Mouse (Mus musculus) megakaryocyte-erythroid progenitor cell, adult 5-6 weeks (primary cell): ENCODE data around the gene Snx9. TPM values are rescaled to one million over a fixed set of nuclear protein-coding genes. Genes with fewer than 3 reads are reported as not detected.

Experiments used
- ATAC-seq: replicated peaks from 2 replicates; pipeline ENCODE4 v1.8.0; 2016; ENCODE audit warnings: mild to moderate bottlenecking, inconsistent platforms; ENCODE audit not compliant: severe bottlenecking, poor library complexity, low FRiP score, low TSS enrichment
- total RNA-seq, 2 experiments: library from RNA; stranded (forward) in 1 of 2; stranded (reverse) in 1 of 2; fragments of 200-1000, 215-1000 nt in 1 of 2; fragments of >200 nt in 1 of 2; fragmentation: Nextera tagmentation in 1 of 2; gene quantifications; 2 replicates each; pipeline ENCODE4 v1.2.3; 2014 to 2017

Gene Snx9
- total RNA-seq, 2 experiments from 2014 or later: 16.5 to 25.8 TPM

DNA sequence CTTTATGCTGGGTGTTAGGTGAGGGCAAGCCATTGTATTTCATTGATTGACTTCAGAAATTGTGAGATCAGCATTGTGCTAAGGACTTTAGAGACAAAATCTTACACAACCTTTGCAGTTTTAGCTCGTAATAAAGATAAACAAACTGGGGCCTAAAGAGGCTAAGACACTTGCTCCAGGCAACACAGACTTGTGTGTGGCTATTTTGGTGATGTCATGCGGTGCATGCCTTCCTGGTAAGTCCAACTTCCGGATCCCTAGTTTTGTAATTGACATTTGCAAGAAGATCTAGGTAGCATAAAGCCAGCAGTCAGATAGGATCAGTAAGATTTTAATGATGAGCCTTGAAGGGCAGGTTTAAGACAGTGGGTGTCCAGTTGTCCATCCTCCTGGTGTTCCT, 101.0 kb downstream of the Snx9 start:
- no peak for ATAC-seq

DNA sequence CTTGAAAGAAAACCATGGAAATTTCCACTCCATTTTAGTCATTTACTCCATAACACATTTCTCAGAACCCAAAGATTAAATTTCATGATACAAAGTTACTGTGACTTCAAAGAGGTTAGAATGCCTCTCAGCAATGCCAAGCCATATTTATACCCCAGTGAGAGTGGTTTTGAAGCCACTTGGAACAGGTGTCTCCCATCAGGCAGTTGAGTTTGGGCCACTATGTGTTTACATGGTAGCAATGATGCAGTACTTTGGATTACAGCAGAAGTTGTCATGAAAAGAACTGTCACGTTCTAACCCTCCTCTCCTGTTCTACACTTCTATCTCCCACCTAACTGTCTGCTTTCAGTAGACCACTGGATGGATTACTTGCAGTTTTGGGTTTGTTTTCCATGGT, 101.9 kb downstream of the Snx9 start:
- no peak for ATAC-seq

DNA sequence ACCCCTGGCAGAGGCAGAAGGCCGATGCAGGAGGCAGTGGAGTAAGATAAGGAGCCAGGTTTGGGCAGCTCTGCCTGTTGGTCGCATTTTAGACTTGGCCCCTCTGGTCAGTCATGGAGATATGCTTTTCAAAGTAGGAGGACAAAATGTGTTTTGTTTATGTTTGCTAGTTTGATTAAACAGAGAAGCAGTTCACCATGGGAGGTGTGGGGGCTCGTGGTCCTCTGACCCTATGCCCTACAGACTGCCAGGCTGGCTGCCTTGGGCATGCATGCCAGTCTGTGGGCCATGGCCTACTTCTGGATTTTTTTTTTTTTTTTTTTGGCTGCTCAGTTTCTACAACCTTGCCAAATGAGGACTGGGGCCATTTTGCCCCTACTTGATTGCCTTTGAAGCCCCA, 105.9 kb downstream of the Snx9 start:
- no peak for ATAC-seq

DNA sequence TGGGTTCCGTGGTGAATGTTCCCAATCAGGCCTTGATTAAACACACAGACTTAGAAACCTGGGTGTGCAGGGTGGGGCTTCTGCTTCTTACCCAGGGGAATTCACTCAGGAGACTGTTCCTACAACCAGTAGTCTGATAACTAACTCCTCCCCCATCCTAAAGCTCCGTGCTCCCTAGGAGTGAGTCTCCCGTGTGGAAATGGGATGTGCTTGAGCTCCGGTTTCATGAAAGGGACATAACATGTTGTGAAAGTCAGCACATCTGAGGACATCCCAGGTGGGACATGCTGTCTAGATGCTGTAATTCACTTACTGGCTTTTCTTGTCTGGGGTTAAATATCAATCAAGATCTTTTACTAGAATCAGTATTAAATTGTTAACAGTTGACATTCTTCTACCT, 111.3 kb downstream of the Snx9 start:
- no peak for ATAC-seq

DNA sequence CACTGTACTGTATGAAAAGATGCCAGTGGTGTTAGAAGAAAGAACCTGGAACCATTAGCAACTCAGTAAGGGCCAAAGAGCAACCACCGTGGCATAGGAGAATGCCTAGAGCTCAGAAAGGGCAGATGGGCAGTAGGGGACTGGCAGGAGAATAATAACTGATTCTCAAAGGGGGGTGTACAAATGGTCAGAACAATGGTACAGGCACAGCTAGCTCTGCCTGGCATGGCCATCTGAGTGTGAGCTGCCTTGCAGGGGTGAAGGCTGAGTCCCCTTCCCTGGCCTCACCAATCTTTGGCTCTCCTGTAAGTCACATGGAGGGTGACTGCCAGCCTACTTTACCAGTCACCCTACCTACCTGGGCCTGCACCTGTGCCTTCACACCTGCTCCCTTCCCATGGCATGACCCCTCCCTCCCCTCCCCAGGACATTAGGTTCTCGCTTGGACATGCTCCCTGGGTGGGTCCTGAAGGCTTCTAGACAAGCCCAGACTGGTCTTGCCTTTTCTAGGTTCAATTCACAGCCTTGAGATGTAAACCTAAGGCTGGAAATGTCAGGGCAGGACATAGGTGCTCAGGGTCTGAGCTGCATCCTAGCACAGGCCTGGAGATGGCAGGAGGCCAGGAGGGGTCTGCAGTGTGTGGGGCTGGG, 115.3 kb downstream of the Snx9 start:
- ATAC-seq: no peak

DNA sequence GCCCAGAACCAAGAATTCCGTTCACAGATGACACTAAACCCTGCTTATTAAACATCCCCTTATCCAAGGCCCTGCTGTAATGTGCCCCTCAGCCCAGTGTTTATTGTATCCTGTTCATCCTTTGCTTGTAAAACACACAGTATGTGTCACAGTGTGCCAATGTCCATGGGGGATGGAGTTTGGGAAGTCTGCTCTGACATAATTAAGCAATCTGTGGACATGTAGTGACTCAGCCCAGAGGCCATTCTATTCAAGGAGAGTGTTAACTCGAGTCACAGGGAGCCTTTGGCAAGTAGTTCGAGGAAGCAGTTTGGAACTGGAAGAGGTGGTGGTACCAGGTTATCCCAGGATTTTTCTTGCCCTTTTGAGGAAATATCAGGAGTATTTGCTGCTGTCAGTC, 116.0 kb downstream of the Snx9 start:
- no peak for ATAC-seq

DNA sequence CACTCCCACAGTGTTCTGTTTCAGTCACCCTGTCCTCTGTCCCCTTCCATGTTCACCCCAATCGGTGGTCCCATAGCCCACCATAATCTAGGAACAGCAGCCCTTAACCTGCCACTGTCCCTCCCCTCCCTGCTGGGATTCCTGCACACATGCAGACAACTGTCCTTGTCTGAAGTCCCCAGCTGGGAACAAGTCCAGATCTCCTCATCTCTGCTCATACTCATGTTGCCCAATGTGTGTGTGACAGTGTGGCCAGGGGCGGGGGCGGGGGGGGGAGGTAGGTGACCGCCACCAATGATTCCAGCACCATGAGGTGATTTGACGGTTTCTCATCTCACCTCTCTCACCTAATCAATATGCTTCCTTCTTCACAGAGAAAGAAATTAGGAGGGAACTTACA, 117.1 kb downstream of the Snx9 start:
- no peak for ATAC-seq

DNA sequence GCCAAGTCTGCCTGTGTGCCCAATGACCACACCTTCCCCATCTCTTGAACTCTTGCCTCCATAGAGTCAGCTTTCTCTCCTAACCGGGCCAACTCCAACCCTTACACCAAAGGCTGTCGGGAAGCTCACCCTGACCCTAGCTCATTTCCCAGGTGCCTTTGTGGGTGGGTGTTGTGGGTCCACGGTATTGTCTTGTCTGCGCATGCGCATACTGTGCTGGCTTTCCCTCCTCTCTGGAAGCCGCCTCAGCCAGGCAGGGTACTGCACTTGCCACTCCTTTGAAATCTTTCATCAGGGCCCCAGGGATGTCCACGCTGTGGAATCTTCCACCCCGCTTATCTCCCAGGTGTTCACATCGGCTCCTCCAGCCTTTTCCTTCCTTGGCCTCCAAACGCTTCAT, 117.5 kb downstream of the Snx9 start:
- no peak for ATAC-seq

DNA sequence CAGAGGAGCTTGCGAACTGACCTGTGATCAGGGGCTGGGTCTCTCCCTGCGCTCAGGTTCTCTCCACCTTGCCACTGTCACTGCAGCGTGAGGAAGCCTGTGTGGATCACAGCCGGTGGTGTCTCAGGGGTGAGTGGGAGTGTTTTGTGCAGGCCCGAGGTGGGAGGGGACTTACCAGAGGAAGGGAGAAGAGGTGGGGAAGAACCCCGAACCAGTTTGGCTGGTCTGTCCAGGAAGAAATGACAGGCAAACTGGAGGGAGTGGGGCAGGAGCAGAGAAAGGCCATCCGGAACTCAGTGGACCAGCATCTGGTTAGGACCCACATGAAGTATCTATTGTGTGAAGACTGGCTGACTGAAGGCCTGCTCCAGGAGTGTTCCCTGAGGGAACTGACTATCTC, 118.0 kb downstream of the Snx9 start:
- no peak for ATAC-seq

DNA sequence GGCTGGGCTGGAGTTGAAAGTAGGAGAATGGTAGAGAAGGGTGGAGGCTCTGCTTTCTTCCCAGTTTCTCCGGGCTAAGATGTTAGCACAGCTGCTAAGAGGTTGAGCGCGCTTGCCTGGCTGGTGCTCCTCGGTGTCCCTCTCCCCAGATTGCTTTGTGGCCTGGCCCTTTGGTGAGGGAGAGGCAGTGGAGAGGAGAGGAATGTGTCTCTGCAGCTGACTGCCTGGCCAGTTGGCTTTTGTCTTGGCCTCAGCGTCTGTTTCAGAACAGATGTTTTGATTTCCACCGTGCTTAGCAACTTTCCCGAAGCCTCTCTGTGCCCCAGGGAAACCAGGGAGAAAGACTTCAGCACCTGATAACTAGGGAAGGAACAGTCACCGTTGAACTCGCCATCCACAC, 118.7 kb downstream of the Snx9 start:
- no peak for ATAC-seq

DNA sequence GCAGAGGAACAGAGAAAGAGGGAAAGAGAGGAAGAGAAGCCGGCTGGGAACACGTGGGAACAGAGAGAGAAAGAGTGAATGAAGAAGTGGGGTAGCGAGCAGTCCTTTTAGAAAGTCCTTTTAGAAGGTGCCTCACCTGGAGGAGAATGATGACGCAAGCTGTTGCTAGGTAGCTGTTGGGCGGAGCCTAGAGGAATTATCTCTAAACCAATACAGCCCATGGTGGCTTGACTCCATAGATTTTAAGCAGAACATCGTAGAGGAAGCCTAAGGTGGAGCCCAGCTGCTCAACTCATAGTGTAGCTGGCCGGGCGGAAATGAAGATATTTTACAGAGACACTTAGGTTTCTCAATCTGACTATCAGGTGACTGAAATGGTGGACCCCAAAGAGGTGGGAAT, 122.6 kb downstream of the Snx9 start:
- ATAC-seq: no peak

DNA sequence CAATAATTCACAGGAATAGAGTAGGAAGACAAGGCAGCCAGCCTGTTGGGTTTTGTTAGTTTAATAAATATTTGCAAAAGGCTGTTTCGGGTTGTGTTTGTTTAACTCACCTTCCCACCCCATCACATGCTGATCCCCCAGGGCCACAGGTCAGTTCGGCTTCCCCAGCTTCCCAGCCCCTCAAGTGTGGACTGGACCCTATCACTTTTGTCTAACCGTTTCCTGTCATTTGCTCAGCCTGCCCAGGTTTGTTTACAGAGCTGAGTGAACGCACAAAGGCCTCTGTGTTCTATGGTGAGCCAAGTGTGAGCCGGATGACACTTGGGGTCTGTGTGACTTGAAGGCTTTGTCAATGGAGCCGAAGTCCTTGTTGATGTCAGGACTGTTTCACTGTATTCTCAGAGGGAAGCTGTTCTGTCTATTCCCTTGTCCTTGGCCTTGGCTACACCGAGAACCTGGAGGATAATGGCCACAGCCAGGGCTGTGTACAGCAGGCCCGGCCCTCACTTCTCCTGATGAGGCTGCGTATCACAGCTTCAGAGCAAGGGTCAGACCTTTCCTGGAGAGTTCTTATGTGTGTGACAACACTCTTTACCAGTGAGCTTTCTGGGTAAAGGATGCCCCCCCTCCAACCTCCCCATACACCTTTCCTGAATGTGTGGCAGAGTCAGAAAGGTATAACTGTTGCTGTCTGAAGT, 124.1 kb downstream of the Snx9 start:
- no peak for ATAC-seq

DNA sequence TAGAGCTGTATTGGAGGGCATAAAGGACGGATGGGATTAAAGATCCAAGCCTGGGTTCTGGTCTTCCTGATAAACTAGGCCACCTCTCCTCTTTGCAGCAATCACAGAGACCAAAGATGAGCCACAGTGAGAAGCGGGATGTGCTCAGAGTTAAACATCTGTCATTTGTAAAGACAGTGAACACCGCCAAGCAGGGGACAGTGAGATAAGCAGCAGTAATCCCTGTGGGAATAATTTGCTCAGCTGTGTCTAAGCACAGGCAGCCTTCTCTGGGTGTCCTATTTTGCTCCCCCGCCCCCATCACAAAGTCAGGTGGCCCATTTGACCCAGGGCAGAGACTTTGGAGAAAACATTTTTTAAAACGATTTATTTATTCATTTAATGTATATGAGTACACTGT, 125.6 kb downstream of the Snx9 start:
- ATAC-seq: no peak

DNA sequence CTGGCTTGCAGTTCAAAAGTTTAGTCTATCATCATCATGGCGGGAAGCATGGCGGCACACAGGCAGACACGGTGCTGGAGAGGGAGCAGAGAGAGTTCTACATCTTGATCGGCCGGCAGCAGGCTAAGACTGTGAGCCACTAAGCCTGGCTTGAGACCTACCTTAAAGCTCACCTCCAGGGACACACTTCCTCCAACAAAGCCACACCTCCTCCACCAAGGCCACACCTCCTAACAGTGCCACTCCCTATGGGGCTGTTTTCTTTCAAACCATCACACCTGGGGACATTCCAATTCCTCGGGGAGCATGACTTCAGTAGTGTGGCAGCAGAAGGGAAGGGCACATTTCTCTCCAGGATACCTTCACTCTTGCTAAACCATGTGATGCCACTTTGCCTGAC, 127.4 kb downstream of the Snx9 start:
- ATAC-seq: no peak

DNA sequence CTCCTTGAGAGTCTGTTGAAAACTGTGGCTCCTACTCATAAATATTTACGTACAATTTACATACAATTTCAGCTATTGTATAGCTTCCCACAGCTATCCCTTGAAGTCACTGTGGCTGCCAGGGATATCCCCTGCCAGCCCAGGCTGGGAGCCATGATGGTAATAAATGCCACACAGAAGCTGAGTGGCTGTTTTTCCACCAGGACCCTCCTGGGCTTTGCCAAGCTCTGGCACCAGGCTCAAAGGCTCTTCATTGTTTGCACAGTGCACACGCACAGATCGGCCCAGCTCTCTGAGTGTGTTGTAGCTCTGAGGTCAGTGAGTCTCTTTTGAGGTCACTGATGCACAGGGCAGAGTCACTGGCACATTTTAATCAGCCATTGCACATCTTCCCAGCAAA, 128.1 kb downstream of the Snx9 start:
- ATAC-seq: no peak

DNA sequence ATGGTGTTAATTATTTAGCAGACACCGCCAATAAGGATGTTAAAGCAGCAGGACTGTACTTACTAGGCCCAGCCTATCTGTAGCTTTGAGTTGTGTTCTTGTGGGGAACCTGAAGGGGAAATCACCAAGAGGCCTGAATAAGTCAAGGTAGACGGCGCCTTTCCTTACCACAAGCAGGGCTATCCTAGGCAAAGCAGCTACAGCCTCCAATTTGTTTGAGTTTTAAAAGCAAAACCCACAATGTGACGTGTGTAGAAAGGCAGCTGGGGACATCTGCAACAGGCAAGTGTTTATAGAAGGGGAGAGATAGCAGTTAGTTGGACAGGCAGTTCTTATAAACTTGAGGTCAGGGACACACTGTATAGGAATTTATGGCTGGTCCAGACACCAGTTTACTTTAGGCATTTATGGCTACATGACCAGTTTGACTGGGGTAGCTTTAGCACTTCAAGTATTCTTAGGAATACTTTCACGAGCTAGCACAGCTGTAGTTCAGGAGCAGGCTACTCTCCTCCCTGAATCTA, 129.2 kb downstream of the Snx9 start:
- no peak for ATAC-seq

DNA sequence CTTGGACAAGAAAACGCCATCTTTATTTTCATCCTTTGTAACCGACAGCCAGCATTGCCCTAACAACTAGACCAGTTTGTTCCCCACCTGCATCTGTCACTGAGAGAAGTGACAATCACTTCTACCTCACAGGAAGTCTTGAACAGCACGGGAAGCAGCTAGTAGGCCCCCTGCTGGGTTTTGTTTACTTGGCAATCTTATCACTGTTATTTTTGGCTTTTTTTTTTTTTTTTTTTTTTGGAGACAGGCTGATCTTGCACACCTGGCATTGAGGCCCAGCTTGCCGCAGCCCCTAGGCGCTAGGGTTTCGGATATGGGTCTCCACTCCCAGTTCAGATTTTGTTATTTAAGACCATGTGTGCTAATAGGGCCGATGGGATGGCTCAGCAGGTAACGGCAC, 132.4 kb downstream of the Snx9 start:
- no peak for ATAC-seq

DNA sequence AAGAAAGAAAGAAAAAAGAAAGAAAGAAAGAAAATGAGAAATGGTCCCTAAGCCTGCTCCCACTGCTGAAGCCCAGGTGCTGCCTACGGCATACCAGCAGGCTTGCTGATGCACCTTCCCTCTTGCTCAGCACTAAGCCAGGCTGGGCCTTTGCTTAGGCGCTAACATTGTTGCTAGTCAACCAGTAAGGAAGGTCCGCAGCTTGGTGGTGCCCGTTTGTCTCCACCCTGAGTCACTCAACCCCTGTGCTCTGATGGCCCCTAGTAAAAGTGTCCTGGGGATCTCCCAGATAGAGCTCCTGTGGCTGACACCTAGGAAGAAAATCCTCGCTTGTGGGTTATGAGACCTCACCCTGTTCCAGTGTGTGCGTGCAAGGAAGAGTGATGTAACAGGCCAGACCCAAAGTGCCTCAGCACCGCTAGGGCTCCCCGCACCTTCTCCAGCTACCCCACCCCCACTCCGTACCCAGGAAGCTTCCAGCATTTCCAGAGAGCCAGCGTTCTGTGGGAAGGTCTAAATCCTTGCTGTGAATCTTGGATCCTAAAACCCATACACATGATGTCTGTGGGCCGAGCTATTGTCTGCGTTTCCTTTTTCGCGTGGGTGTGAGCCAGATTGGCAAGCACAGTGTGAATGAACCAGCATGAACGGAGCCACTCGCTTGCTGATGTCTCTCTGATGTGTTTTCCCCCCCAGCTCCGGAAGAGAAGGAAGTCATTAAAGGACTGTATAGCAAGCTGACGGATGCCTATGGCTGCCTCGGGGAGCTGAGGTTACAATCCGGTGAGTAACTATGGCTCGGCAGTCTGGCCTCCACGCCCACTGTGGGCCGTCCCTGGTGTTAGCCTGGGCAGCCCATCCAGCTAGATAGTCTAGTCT, 134.2 kb downstream of the Snx9 start:
- ATAC-seq: peak; percentile 70

DNA sequence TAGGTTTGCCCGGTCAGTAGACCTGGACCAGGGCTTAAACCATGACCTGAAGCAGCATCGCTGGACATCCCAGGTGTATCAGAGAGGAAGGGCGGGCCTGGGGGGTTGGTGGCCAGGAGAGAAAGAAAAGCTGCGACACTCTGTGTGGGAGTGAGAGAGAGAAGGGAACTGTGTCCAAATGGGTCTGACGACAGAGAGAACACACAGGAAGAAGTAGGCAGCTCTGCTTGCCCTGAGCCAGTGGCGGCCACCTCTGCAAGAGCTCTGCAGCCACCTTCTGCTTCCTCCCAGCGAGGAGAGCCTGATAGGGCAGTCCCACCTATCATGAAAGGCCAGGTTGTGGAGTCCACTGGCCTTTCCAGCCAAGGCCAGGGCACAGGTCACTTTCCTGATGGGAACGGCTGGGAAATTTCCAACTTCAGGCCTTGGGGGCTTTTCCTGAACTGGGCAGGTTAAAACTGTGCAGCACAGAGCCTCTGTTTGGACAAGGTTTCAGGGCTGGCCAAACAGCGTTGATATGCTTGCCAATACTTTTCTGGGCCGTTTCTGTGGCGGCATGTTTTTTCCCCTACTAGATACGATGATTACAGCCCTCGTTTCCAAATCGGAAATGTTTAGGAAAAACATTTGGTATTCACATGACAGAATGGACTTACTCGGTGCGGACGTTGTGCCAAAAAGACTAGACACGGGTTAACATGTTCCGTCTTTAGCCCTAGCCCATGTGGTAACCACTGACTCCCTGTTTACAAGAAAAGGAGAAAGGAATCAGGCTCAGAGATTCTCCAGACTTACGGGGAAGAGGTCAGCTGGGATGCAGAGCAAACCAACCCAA, 135.3 kb downstream of the Snx9 start:
- no peak for ATAC-seq
